Mouse (Mus musculus) left cerebral cortex, postnatal 36 days (tissue): ENCODE data around the gene Immt. TPM values are rescaled to one million over a fixed set of nuclear protein-coding genes. Genes with fewer than 3 reads are reported as not detected.

ENCODE experiments used
- DNase-seq, 2 experiments: peaks; one replicate each; pipeline ENCODE4 v3.0.0; 2021 to 2022; ENCODE audit warnings: low spot score in 2 of 2, mixed read lengths in 1 of 2
- intact Hi-C: fragments of 180-260 bp; cut with DNase I; formaldehyde crosslinking; loops from one replicate; pipeline ENCODE4 v1.15.1; 2025
- total RNA-seq, 2 experiments: library from RNA; stranded (reverse); gene quantifications; 2 replicates each; pipeline ENCODE4 v1.2.3; 2021

The Immt gene
- total RNA-seq = 100 to 1,000 TPM; 142 to 143 TPM

DNA sequence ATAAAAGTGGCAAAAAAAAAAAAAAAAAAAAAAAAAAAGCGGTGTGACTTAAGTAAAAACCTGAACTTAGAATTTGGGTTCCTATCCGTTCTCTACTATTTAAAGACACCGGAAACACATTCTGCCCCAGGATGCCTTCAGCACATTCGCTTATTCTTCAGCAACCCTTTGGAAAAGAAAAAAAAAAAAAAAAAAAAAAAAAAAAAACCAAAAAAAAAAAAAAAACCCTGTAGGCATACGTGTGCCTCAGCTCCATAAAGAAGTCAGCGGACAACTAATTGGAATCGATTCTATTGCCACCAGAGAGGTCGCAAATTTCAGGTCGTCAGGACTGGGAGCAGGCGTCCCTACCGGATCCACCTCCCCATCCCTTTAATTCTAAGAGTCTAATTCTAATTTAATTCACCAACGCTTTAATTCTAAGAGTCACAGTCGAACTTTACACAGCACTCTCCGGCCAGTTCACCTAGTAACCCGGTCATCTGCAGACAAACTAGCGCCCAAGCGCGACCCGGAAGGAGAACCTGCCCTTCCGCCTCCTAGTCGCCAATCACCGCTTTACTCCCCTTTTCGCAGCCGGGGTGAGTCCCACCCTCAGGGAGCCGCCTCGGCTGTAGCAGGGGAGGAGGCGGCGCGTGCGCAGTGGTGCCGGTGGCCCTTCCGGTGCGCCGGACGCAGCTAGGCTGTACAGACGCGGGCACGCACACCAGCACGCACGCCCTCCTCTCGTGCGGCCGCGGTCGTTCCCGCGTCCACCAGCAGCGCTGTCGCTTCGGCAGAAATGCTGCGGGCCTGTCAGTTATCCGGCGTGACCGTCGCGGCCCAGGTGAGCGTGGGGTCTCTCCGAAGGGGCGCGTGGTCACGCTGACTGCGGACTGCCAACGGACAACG lies at the start of gene Immt:
TSS of gene Immt (plus strand) at position 642 of the 891 bp plus-strand sequence.
- intact Hi-C loops = no loop called here
- DNase-seq = peak; percentile 97 to 98

GRCm38 (mm10) chr6:71783165-71783564 lies 48.0 kb upstream of the Immt start:
- intact Hi-C loops = no loop called here
- DNase-seq = no peak

DNA sequence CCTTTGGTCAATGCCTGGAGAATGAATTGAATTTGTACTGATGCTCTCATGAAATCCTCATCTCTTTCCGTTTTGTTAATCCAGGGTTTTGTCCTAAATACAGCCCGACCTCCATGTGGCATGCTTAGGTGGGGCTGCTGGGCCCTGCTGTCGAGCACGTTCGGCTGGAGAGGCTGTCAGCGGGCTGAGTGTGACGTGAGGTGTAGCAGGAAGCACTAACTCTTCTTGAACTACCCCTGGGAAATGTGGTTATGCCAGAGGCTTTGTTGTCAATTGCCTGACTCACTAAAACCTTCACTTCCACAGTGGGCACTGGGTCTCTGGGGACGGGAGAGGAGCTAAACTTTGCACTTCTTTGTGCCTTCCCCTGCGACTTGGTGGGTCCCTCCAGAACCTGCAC lies 42.8 kb upstream of the Immt start:
- intact Hi-C loops = no loop called here
- no peak for DNase-seq

- no peak for DNase-seq
- intact Hi-C loops = no loop called here
These were observed 39.4 kb upstream of the Immt start for GRCm38 (mm10) chr6:71791771-71792170.

GRCm38 (mm10) chr6:71799391-71799790 lies 31.7 kb upstream of the Immt start:
- DNase-seq = no peak
- intact Hi-C loops = no loop called here

- intact Hi-C loops = loop anchor here (2.0 to 10.0 kb wide), 5 partner anchors 92 to 356 kb away; partner anchors contain the start of genes Kdm3a and Rmnd5a
- no peak for DNase-seq
These were observed 30.0 kb upstream of the Immt start for GRCm38 (mm10) chr6:71801011-71801713.

GRCm38 (mm10) chr6:71801714-71802094 lies 29.4 kb upstream of the Immt start:
- intact Hi-C loops = loop anchor here (2.0 to 10.0 kb wide), 5 partner anchors 93 to 357 kb away; partner anchors contain the start of genes Kdm3a and Rmnd5a
- DNase-seq = peak; percentile 66 to 79

- intact Hi-C loops = loop anchor here (5.0 to 10.0 kb wide), 4 partner anchors 171 to 359 kb away; partner anchors contain the start of genes Kdm3a and Rmnd5a
- DNase-seq = peak in 1 of 2 experiments; percentile 29
These were observed 27.5 kb upstream of the Immt start for GRCm38 (mm10) chr6:71803609-71804008.

- intact Hi-C loops = loop anchor here (5.0 to 10.0 kb wide), 4 partner anchors 172 to 359 kb away; partner anchors contain the start of genes Kdm3a and Rmnd5a
- DNase-seq = peak; percentile 72 to 78
These were observed 26.9 kb upstream of the Immt start for GRCm38 (mm10) chr6:71804061-71804829.

DNA sequence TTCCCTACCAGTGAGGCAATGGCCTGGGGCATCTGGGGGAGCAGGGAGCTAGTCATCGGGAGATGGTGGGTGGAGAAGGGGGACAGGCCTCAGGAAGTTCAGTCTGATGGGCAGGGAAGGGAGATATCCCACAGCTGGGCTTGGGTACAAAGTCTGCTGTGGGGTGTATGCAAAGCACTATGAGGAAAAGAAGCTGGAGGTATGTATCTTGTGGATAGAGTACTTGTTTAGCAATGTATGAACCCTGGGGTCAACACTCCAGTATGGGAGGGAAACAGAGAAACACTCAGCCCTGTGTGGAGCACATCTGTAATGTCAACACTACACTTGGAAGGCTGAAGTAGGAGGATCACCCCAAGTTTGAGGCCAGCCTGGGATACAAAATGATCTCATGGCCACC lies 24.4 kb upstream of the Immt start:
- intact Hi-C loops = loop anchor here (5.0 to 10.0 kb wide), 2 partner anchors 362 to 654 kb away; partner anchors contain the start of gene Rmnd5a
- no peak for DNase-seq

DNA sequence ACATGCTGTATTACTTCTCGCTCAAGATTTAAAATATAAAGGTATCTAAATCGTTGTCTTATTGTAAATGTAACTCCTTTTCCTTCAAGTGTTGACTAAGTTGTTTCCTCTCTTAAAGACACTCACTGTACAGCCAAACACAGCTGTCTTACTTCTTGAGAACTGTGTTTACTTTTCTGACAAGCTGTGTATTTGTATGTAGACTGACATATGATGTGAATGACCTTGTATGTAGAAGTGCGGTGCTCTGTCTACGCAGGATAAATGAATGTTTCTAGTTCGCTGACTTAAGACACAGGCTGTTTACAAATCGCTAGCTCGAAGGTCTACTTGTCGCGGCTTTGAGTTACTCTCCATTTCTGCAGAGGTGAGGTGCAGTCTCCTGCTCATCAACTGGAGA lies 21.2 kb upstream of the Immt start:
- intact Hi-C loops = loop anchor here (5.0 to 10.0 kb wide), 2 partner anchors 365 to 658 kb away; partner anchors contain the start of gene Rmnd5a
- DNase-seq = no peak

GRCm38 (mm10) chr6:71812820-71813219 lies 18.3 kb upstream of the Immt start:
- no peak for DNase-seq
- intact Hi-C loops = no loop called here

- intact Hi-C loops = no loop called here
- DNase-seq = no peak
These were observed 11.3 kb upstream of the Immt start for GRCm38 (mm10) chr6:71819764-71820292.

DNA sequence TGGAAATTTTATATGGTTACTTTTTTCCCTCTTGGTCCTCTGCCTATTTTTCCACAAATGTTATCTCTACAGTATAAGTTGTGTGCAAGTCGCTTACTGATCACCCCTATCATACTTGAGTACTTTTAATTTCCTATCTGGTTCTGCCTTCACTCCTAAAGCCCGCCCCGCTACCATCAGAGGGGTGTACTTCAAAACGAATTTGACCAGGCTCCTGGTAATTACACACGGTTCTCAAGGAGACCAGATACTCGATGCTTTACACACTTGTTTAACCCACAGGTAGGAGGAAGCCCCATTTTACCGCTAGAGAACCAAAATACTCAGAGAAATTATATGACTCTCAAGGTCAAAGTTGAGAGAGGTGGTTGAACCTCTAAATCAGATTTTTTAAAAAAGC lies 8.0 kb upstream of the Immt start:
- intact Hi-C loops = no loop called here
- DNase-seq = no peak

DNA sequence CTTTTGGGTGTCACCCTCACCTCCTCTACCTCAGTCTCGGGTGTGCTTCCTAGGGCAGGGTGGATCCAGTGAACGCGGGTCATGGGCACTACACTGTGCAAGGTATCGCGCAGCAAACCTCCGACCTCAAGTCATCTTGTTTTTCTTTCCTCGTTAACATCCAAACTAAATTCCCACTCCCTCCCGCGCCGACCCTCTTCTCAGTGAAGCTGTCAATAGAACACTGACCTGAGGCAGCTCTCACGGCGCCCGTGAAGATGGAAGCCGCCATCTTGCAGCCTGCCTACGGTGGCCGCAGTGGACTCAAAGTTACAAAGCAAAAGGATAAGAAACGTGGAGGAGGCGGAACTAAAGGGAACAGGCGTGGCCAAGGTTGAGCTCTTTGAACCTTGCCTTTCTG lies 7.6 kb upstream of the Immt start:
- DNase-seq = peak; percentile 90 to 94
- intact Hi-C loops = no loop called here

DNA sequence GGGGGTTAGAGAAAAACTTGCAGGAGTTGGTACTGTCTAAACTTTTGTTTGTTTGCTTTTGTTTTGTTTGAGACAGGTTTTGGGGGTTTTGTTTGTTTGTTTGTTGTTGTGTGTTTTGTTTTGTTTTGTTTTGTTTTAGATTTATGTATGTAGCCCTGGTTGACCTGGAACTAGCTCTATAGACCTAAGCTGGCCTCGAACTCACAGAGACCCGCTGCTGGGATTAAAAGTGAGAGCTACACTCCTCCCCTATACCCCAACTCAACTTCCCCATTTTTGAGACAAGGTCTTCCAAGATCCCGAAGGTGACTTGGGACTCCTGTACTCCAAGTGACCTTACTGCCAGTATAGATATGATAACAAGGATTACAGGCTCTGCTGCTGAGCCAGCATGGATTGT lies 7.2 kb upstream of the Immt start:
- intact Hi-C loops = no loop called here
- DNase-seq = no peak

GRCm38 (mm10) chr6:71826869-71827268 lies 4.3 kb upstream of the Immt start, which contains the start of gene Mrpl35:
Gene Mrpl35, minus strand, starts transcription at chr6:71826969.
- intact Hi-C loops = no loop called here
- DNase-seq = no peak

DNA sequence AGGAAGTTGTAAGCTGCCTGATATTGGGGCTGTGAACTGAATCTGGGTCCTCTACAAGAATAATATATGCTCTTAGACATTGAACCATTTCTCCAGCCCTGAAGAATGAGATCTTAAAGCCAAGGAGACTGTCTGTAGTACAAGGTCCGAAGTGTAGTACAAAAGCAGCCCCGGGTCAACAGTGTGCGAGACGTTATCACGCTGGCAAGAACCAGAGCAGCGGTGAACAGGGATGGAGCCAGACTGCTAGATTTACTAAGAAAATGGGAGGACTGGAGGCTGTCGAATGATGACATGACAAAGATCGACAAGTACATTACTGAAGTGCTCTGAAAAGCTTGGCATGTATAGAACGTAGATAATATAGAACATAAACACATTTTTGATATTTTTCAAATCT lies 1.4 kb upstream of the Immt start:
- no peak for DNase-seq
- intact Hi-C loops = no loop called here

DNA sequence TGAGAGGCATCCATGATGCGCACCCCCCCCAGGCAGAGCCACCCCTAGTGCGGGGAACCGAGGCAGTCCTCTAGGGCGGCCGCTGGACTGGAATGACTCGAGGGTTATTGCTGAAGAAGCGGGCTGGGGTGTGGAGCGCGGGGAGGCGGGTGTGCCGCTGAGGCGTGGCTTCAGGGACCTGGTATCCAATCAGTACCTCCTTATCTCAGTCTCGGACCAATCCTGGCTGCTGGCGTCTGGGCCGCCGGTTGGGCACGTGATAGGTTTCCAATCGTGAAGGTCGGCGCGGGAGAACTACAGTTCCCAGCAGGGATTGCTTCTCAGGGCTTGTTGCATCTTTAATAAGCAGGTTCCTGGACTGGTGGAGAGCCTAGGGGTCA lies 440 bp downstream of the Immt start:
- intact Hi-C loops = no loop called here
- DNase-seq = peak; percentile 95 to 96
